Mouse (Mus musculus): Measurements from ENCODE around the gene Ccser1.

GRCm38 (mm10) chr6:62221856-62222255 is 1041.7 kb downstream of the Ccser1 start:
- TF ChIP-seq GATA1 (IDR thresholded peaks at IDR 0.05; ENCODE audit: low read length) (no peak), TAL1 (IDR thresholded peaks at IDR 0.05; ENCODE audit: low read length) (no peak)
